8 mouse cellular contexts compared by ENCODE assay signal in the genomic region with DNA sequence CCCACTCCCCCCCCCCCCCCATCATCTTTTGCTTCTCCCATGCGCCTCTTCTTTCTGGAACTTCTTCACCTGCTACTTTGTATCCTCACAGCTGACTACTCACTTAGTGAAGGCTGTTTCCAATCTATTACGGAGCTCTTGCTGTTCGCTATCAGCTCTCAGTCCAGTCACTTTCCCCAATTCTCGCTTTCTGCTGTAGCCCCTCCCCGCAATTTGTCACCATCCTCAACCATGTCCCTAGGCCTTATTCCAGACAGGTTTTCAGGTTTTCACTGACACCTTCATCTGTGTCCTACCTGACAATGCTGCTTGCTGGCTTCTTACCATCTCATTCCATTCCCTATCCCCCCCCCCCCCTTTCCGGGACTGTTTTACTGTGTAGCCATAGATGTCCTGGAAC. TPM values are rescaled to one million over a fixed set of nuclear protein-coding genes. Genes with fewer than 3 reads are reported as not detected.
DNase-seq lines count a peak whose midpoint lies in the region; ATAC-seq and TF ChIP-seq lines count a peak whose summit lies in the region.
"Had no signal": no experiment of that assay in that cellular context is flagged by ENCODE, and none has a peak within 500 bp of the region (broad histone marks: within the 10 kb centered on the region; RNA-seq: fewer than 3 reads in every experiment).

No protein-coding gene starts in this region.

- peak overlapping the region; percentile 91 for H3K4me2 ChIP-seq in intestine, embryonic 16.5 days (ENCODE audit: low read depth, low read length)
- peak overlapping the region; percentile 71 for H3K4me2 ChIP-seq in neural tube, embryonic 14.5 days (ENCODE audit: low read depth, low read length)

- H3K4me3 ChIP-seq in left cerebral cortex, adult 2 months: peak overlapping the region; percentile 100
- peak overlapping the region; percentile 87; the same call in 1 of the 2 replicates for H3K4me3 ChIP-seq in embryonic fibroblast, embryonic 13.5 days (ENCODE audit: insufficient read depth, low read length)
- peak overlapping the region; percentile 98 for H3K4me3 ChIP-seq in intestine, embryonic 16.5 days (ENCODE audit: low read length)
- peak overlapping the region; percentile 89 for H3K4me3 ChIP-seq in neural tube, embryonic 14.5 days (ENCODE audit: low read depth, low read length)

- no peaks in the 10 kb centered on the region for H3K27me3 ChIP-seq in intestine, embryonic 16.5 days (replicated peaks; ENCODE audit: control insufficient read depth, insufficient read depth, low read length)
- H3K27me3 ChIP-seq in neural tube, embryonic 14.5 days (ENCODE audit: control insufficient read depth, insufficient read depth, low read length): no peaks in the 10 kb centered on the region

- peak overlapping the region; percentile 99 for H3K9ac ChIP-seq in intestine, embryonic 16.5 days (ENCODE audit: low read depth, low read length)
- peak overlapping the region; percentile 99 for H3K9ac ChIP-seq in neural tube, embryonic 14.5 days (replicated peaks; ENCODE audit: low read depth, low read length)

- intact Hi-C loops in left cerebral cortex, adult 2 months (cut with DNase I): loop anchor here (5.0 kb wide), 3 partner anchors 65 to 385 kb away; a partner anchor contains a TSS
- intact Hi-C loops in left cerebral cortex, postnatal 36 days (cut with DNase I): loop anchor here (5.0 kb wide), 1 partner anchor 85 kb away; a partner anchor contains a TSS

- TF ChIP-seq POLR2A in embryonic fibroblast, embryonic 13.5 days (IDR thresholded peaks at IDR 0.05; ENCODE audit: low read depth, low read length): no peak

- DNase-seq in left cerebral cortex, adult 2 months (ENCODE audit: extremely low spot score in 1 of 2, low spot score in 2 of 2): no peak
- DNase-seq in left cerebral cortex, adult 11 months (ENCODE audit: low spot score): no peak
- no peak for DNase-seq in left cerebral cortex, postnatal 36 days (ENCODE audit: low spot score in 2 of 2)
- DNase-seq: kidney, adult 11 months had no signal

- no peak for ATAC-seq in intestine, embryonic 16.5 days
- ATAC-seq in neural tube, embryonic 14.5 days (ENCODE audit: low read depth): no peak
- ATAC-seq in frontal cortex, adult (ENCODE audit: low TSS enrichment): no peak

- WGBS in intestine, embryonic 16.5 days: 53% methylated on average over 6 of the region's 6 CpGs
- 39% methylated on average over 6 of the region's 6 CpGs for WGBS in neural tube, embryonic 14.5 days

- no peaks in the 10 kb centered on the region for H3K9me3 ChIP-seq in intestine, embryonic 16.5 days (ENCODE audit: control insufficient read depth, low read length)
- no peaks in the 10 kb centered on the region for H3K9me3 ChIP-seq in neural tube, embryonic 14.5 days (ENCODE audit: control insufficient read depth, low read length)

- H3K4me1 ChIP-seq in embryonic fibroblast, embryonic 13.5 days (ENCODE audit: control insufficient read depth, insufficient read depth, low read length): no peaks in the 10 kb centered on the region
- peaks cover 11% of the 10 kb centered on the region for H3K4me1 ChIP-seq in intestine, embryonic 16.5 days (ENCODE audit: control insufficient read depth, insufficient read depth, low read length)
- peaks cover 15% of the 10 kb centered on the region; the same call in 1 of the 2 replicates for H3K4me1 ChIP-seq in neural tube, embryonic 14.5 days (ENCODE audit: control insufficient read depth, insufficient read depth, low read length)

- no peaks in the 10 kb centered on the region; the same call in 1 of the 2 replicates for H3K36me3 ChIP-seq in intestine, embryonic 16.5 days (ENCODE audit: control insufficient read depth, insufficient read depth, low read length)
- no peaks in the 10 kb centered on the region for H3K36me3 ChIP-seq in neural tube, embryonic 14.5 days (ENCODE audit: control insufficient read depth, insufficient read depth, low read length)

- H3K27ac ChIP-seq in left cerebral cortex, adult 2 months: no peak overlapping the region
- H3K27ac ChIP-seq in embryonic fibroblast, embryonic 13.5 days (ENCODE audit: insufficient read depth, low read length): no peak overlapping the region
- no peak overlapping the region for H3K27ac ChIP-seq in intestine, embryonic 16.5 days (ENCODE audit: low read length)
- H3K27ac ChIP-seq in neural tube, embryonic 14.5 days (ENCODE audit: low read depth, low read length): no peak overlapping the region

- TF ChIP-seq CTCF in left cerebral cortex, adult 2 months (IDR thresholded peaks at IDR 0.05): no peak
- TF ChIP-seq CTCF in embryonic fibroblast, embryonic 13.5 days (IDR thresholded peaks at IDR 0.05; ENCODE audit: borderline replicate concordance, insufficient read depth, low read length): no peak

RNA-seq across cellular contexts. Expression of a gene that starts 1.1 kb away (rescaled TPM):
- 100 to 1,000 TPM; 161 to 171 TPM for total RNA-seq in left cerebral cortex, adult 2 months (2021)
- polyA plus RNA-seq in embryonic fibroblast, embryonic 13.5 days (2011; ENCODE audit: insufficient read length, low read depth, missing spikeins): 32.4 and 43.1 TPM in 2 replicates
- 18.0 and 20.1 TPM in 2 replicates for polyA plus RNA-seq in intestine, embryonic 16.5 days (2015; fragmentation: Nextera tagmentation; extraction: Ambion mirVana)
- 85.5 and 92.7 TPM in 2 replicates for polyA plus RNA-seq in neural tube, embryonic 14.5 days (2014; fragmentation: Nextera tagmentation; extraction: Ambion mirVana)
- 100 to 1,000 TPM; 162 to 167 TPM for total RNA-seq in left cerebral cortex, postnatal 36 days (2021)

RNA-seq across cellular contexts. Expression of a gene that starts 16.2 kb away (rescaled TPM):
- total RNA-seq in left cerebral cortex, adult 2 months (2021): 10 to 100 TPM; 52.2 to 53.9 TPM
- 3.1 and 4.2 TPM in 2 replicates for polyA plus RNA-seq in embryonic fibroblast, embryonic 13.5 days (2011; ENCODE audit: insufficient read length, low read depth, missing spikeins)
- 10.9 and 13.0 TPM in 2 replicates for polyA plus RNA-seq in intestine, embryonic 16.5 days (2015; fragmentation: Nextera tagmentation; extraction: Ambion mirVana)
- polyA plus RNA-seq in neural tube, embryonic 14.5 days (2014; fragmentation: Nextera tagmentation; extraction: Ambion mirVana): 83.0 and 94.5 TPM in 2 replicates
- total RNA-seq in left cerebral cortex, postnatal 36 days (2021): 10 to 100 TPM; 39.9 to 52.2 TPM

RNA-seq across cellular contexts. Expression of a gene that starts 31.9 kb away (rescaled TPM):
- 10 to 100 TPM; 49.4 to 53.3 TPM for total RNA-seq in left cerebral cortex, adult 2 months (2021)
- polyA plus RNA-seq in embryonic fibroblast, embryonic 13.5 days (2011; ENCODE audit: insufficient read length, low read depth, missing spikeins): 194 and 237 TPM in 2 replicates
- 98.5 and 104 TPM in 2 replicates for polyA plus RNA-seq in intestine, embryonic 16.5 days (2015; fragmentation: Nextera tagmentation; extraction: Ambion mirVana)
- polyA plus RNA-seq in neural tube, embryonic 14.5 days (2014; fragmentation: Nextera tagmentation; extraction: Ambion mirVana): 66.4 and 100 TPM in 2 replicates
- total RNA-seq in left cerebral cortex, postnatal 36 days (2021): 10 to 100 TPM; 42.2 to 54.0 TPM
